Mouse (Mus musculus) mesoderm, embryonic 11.5 days (tissue): Measurements from ENCODE around the gene Arhgap22.

ENCODE experiments used
- DNase-seq: peaks from one replicate; pipeline ENCODE4 v3.0.0-alpha.2; 2012; ENCODE audit warnings: low read depth, low spot score

The Arhgap22 gene

GRCm38 (mm10) chr14:33213823-33214766 lies at the start of gene Arhgap22:
TSS of gene Arhgap22 (plus strand) at chr14:33214026.
- peak; percentile 89 for DNase-seq

GRCm38 (mm10) chr14:33168750-33169149 lies 45.1 kb upstream of the Arhgap22 start:
- DNase-seq = no peak

DNA sequence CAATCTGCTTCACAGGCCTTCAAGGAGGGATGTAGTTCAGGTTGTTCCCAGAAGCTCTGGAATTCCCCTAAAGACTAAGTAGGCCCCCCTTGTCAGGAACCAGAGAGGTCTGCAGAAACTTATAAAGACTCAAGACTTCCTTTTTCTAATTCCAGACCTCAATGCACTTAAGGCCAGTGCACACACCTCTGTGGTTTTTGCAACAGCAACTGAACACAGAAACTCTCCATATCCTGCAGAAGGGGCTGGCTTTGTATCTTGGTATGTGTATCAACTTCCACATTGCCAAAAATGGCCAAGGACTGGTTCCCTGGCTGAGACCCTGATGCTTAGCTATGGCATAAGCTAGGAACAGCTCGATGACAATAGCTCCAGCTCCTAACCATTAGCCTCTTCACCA lies 41.9 kb upstream of the Arhgap22 start:
- no peak for DNase-seq

DNA sequence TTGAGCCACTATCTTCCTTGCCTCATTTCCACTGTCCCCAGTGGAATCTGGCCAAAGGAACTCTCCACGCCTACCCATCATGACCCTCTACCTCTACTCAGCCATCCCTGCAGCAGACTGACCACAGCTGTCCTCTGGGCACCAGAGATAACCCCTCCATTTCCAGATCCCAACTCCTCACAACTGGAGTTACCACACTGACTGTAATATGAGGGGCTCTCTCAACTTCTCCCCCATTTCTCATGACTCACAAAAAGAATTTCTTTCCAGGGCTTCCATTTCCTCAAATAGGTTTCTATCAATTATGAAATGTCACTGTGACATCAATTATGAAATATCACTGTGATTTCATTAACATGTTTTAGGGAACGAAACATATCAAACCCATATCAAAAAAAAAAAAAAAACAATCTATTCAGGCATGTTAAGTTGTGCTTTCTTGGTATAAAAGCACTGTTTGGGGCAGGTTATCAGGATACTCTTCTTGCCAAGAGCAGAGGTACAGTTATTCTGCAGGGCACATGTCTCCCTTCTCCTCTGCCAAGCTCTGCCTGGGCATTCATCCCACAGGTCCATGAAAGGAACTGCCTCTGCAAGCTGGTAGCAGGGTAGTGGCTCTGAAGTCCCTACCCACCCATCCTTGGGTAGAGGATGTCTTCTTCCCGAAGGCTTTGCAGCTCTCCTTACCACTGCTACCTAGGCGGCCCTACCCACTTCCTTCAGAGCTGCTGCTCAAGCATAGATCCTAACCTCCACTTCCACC lies 38.6 kb upstream of the Arhgap22 start:
- DNase-seq = no peak

DNA sequence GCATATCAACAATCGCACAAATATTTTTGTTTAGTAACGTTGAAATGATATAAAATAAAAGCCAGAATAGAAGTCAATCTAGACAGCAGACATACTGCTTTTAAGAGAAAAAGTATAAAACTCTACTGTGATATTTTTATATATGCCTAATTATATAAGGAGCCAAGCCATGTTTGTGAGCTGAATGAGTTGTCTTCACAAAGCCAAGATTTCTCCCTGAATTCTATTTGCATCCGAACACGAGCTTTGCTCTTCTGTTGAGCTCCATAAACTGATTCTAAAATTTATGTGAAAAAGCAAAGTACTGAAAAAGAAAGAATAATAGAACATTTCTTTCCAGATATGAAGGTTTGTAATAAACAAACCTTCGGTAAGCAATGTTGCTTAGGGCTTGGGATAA lies 33.7 kb upstream of the Arhgap22 start:
- DNase-seq = no peak

GRCm38 (mm10) chr14:33185068-33185800 lies 28.6 kb upstream of the Arhgap22 start, which contains the start of gene Wdfy4:
TSS of gene Wdfy4 (minus strand) at chr14:33185508.
- no peak for DNase-seq

- no peak for DNase-seq
Measured at GRCm38 (mm10) chr14:33187201-33187600, 26.6 kb upstream of the Arhgap22 start.

DNA sequence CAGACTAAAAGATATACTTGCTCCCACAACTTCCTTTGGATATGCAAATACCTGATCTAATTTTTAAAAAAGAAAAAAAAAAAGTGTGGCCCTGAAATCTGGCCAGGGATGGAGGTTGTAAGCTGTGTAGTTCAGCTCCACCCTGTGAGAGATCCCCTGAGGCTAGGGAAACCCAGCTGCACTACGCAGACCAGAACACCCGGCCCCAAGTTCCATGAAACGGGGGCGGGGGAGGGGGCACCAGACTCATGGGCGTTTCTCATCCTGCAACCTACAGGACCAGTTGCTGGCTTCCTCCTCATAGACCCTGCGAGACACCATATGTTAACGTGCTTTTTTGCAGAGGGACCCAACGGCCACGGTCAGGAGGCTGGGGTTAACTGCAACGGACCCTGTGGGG lies 24.6 kb upstream of the Arhgap22 start:
- DNase-seq = no peak

DNA sequence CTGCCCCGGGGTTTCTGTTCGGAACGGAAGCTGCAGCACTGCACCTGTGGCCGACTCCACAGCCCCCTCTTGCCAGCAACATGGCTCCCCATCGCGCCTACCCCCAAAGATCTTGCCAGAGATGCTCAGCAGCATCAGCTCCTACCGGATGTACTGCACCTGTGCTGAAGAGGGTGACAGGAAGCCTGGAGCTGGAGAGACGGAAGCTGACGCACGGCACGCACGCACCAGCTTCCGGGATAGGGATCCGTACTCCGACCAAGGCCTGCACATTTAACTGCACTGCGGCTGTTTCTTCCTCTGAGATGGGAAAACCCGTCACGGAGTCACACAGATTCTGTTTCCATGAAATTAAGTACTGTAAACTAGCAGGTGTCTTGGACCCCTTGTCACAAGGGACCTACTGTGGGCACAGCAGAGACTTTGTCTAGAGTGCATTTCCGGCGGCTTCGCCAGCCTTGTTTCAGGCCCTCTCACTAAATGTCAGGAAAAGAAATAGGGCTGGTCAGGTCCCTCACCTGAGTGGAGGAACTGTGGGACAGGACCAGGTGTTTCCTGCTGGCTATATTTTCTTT lies 23.9 kb upstream of the Arhgap22 start:
- no peak for DNase-seq

- no peak for DNase-seq
Measured at GRCm38 (mm10) chr14:33190646-33191045, 23.2 kb upstream of the Arhgap22 start.

- DNase-seq = no peak
Measured at GRCm38 (mm10) chr14:33193762-33194161, 20.1 kb upstream of the Arhgap22 start.

DNA sequence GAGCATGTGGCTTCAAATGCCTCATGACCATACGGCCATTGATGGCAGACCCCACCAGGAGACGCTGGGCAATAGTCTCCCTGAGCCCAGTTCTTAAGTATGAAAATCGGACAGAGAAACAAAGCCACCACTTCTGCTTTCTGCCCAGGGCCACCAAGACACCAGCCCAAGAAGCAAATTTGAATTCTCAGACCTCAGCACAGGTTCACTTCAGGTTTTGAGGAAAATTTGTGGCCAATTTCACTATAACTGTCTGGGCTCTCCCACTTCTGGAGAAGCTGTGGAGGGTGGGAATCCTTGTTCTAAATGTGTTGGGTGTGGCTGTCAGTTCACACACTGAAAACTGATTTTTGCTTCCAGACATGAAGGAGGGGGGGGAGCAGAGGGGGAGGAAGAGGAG lies 19.6 kb upstream of the Arhgap22 start:
- no peak for DNase-seq

- DNase-seq = no peak
Measured at GRCm38 (mm10) chr14:33202161-33202560, 11.7 kb upstream of the Arhgap22 start.

- DNase-seq = no peak
Measured at GRCm38 (mm10) chr14:33202885-33203284, 10.9 kb upstream of the Arhgap22 start.

GRCm38 (mm10) chr14:33203777-33204176 lies 10.0 kb upstream of the Arhgap22 start:
- no peak for DNase-seq

GRCm38 (mm10) chr14:33205280-33205965 lies 8.4 kb upstream of the Arhgap22 start:
- DNase-seq = no peak

GRCm38 (mm10) chr14:33207011-33207410 lies 6.8 kb upstream of the Arhgap22 start:
- DNase-seq = no peak

GRCm38 (mm10) chr14:33208331-33208730 lies 5.5 kb upstream of the Arhgap22 start:
- DNase-seq = no peak

- no peak for DNase-seq
Measured at GRCm38 (mm10) chr14:33210806-33211205, 3.0 kb upstream of the Arhgap22 start.

- DNase-seq = no peak
Measured at GRCm38 (mm10) chr14:33212271-33212957, 1.4 kb upstream of the Arhgap22 start.
